ENCODE assay signal across 9 mouse cellular contexts in the genomic region with DNA sequence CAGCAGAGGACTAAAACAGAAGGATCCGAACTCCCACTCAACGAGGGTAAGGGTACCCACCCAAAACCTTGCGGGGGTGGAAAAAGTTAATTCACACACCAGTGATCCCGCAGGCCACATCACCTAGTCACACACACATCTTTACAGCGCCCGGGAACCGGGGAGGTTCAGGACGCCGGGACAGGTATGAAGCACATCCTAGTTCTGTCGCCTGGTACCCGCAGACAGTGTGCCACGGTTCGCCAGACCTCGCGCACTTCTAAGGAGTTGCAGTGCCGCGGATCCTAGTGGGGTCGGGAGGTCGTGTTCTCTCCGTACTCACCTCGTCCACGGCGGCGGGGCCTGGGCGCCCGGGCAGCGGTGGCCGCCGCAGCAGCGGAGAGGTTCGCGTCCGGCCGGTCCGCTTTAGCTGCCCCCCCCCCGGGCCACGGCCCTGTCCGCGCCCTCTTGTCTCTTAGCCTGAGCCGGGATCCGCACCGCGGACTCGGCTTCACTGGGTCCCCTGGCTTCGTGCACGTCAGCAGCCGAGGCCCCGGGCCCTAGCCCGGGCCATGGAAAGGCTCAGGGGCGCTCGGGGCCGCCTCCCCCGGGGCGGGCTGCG. TPM values are rescaled to one million over a fixed set of nuclear protein-coding genes. Genes with fewer than 3 reads are reported as not detected.
DNase-seq lines count a peak whose midpoint lies in the region; ATAC-seq lines count a peak whose summit lies in the region.
"Had no signal": no experiment of that assay in that cellular context is flagged by ENCODE, and none has a peak within 500 bp of the region (broad histone marks: within the 10 kb centered on the region; RNA-seq: fewer than 3 reads in every experiment).

No protein-coding gene starts in this region.

- H3K27ac ChIP-seq in lung, embryonic 15.5 days, result peak overlapping the region; percentile 89
- peak overlapping the region; percentile 95 for H3K27ac ChIP-seq in hindbrain, embryonic 10.5 days
- peak overlapping the region; percentile 90 for H3K27ac ChIP-seq in midbrain, embryonic 12.5 days (replicated peaks)

- peak overlapping the region; percentile 68 for H3K4me2 ChIP-seq in lung, embryonic 15.5 days
- peak overlapping the region; percentile 94 for H3K4me2 ChIP-seq in midbrain, embryonic 12.5 days (replicated peaks)

- H3K4me1 ChIP-seq in lung, embryonic 15.5 days, result peaks cover 65% of the 10 kb centered on the region
- peaks cover 80% of the 10 kb centered on the region for H3K4me1 ChIP-seq in hindbrain, embryonic 10.5 days (replicated peaks)
- peaks cover 57% of the 10 kb centered on the region for H3K4me1 ChIP-seq in midbrain, embryonic 12.5 days

- peak overlapping the region; percentile 68 for H3K9ac ChIP-seq in lung, embryonic 15.5 days
- peak overlapping the region; percentile 94 for H3K9ac ChIP-seq in midbrain, embryonic 12.5 days (replicated peaks)

- WGBS in lung, embryonic 15.5 days, result under 1% methylated on average over 52 of the region's 55 CpGs
- WGBS in hindbrain, embryonic 10.5 days, result under 1% methylated on average over 54 of the region's 55 CpGs
- under 1% methylated on average over 55 of the region's 55 CpGs for WGBS in midbrain, embryonic 12.5 days

- DNase-seq in lung, adult 18-20 months, result no peak
- peak; percentile 49 for DNase-seq in embryo, embryonic 9.5 days (ENCODE audit: extremely low spot score)
- peak; percentile 46 for DNase-seq in hindbrain, embryonic 10.5 days (ENCODE audit: low spot score)
- DNase-seq in adrenal gland, adult 8-10 months, result no peak
- DNase-seq in spleen, adult 12 weeks (ENCODE audit: low spot score), result no peak

- no peaks in the 10 kb centered on the region for H3K27me3 ChIP-seq in lung, embryonic 15.5 days
- H3K27me3 ChIP-seq in hindbrain, embryonic 10.5 days (ENCODE audit: insufficient read depth, poor library complexity, severe bottlenecking), result peaks cover 83% of the 10 kb centered on the region
- H3K27me3 ChIP-seq in midbrain, embryonic 12.5 days, result peaks cover 41% of the 10 kb centered on the region

- H3K36me3 ChIP-seq in lung, embryonic 15.5 days, result no peaks in the 10 kb centered on the region
- peaks cover 18% of the 10 kb centered on the region for H3K36me3 ChIP-seq in hindbrain, embryonic 10.5 days
- H3K36me3 ChIP-seq in midbrain, embryonic 12.5 days, result peaks cover 11% of the 10 kb centered on the region; the same call in 1 of the 2 replicates

- H3K4me3 ChIP-seq in lung, embryonic 15.5 days, result peak overlapping the region; percentile 51
- peak overlapping the region; percentile 83 for H3K4me3 ChIP-seq in hindbrain, embryonic 10.5 days
- peak overlapping the region; percentile 85 for H3K4me3 ChIP-seq in midbrain, embryonic 12.5 days

- ATAC-seq in lung, embryonic 15.5 days (ENCODE audit: borderline replicate concordance, extremely low read depth, low FRiP score, low TSS enrichment), result no peak
- peak; percentile 9; the same call in 1 of the 2 replicates for ATAC-seq in midbrain, embryonic 12.5 days (ENCODE audit: low FRiP score, low read depth)
- ATAC-seq in frontal cortex, adult (ENCODE audit: low TSS enrichment), result no peak

- no peaks in the 10 kb centered on the region for H3K9me3 ChIP-seq in lung, embryonic 15.5 days
- H3K9me3 ChIP-seq in hindbrain, embryonic 10.5 days, result no peaks in the 10 kb centered on the region
- no peaks in the 10 kb centered on the region for H3K9me3 ChIP-seq in midbrain, embryonic 12.5 days

RNA-seq across cellular contexts. Expression of a gene that starts 1.1 kb away (rescaled TPM):
- polyA plus RNA-seq in lung, embryonic 15.5 days (2015; fragmentation: Nextera tagmentation; extraction: Ambion mirVana), result 12.3 and 13.7 TPM in 2 replicates
- polyA plus RNA-seq in hindbrain, embryonic 10.5 days (2016; fragmentation: Nextera tagmentation; extraction: Ambion mirVana), result 14.5 and 16.4 TPM in 2 replicates
- polyA plus RNA-seq in midbrain, embryonic 12.5 days (2016; fragmentation: Nextera tagmentation; extraction: Ambion mirVana), result 30.6 and 33.7 TPM in 2 replicates
- 10 to 100 TPM; 25.0 to 41.2 (median 29.8) TPM for total RNA-seq in adrenal gland, adult 8-10 months (2022)

RNA-seq across cellular contexts. Expression of a gene that starts 29.7 kb away (rescaled TPM):
- polyA plus RNA-seq in lung, embryonic 15.5 days (2015; fragmentation: Nextera tagmentation; extraction: Ambion mirVana), result 0.54 and 0.93 TPM in 2 replicates
- 2.6 and 3.1 TPM in 2 replicates for polyA plus RNA-seq in hindbrain, embryonic 10.5 days (2016; fragmentation: Nextera tagmentation; extraction: Ambion mirVana)
- polyA plus RNA-seq in midbrain, embryonic 12.5 days (2016; fragmentation: Nextera tagmentation; extraction: Ambion mirVana), result 1.9 and 2.7 TPM in 2 replicates
- total RNA-seq in adrenal gland, adult 8-10 months (2022), result under 1 TPM in 1 of 4 experiments, not detected in 3; 0.74 TPM
- total RNA-seq: common myeloid progenitor, adult 5-6 weeks had no signal

RNA-seq across cellular contexts. Expression of a gene that starts 39.9 kb away (rescaled TPM):
- 3.9 and 4.1 TPM in 2 replicates for polyA plus RNA-seq in lung, embryonic 15.5 days (2015; fragmentation: Nextera tagmentation; extraction: Ambion mirVana)
- polyA plus RNA-seq in hindbrain, embryonic 10.5 days (2016; fragmentation: Nextera tagmentation; extraction: Ambion mirVana), result 6.4 and 7.2 TPM in 2 replicates
- 13.9 and 14.8 TPM in 2 replicates for polyA plus RNA-seq in midbrain, embryonic 12.5 days (2016; fragmentation: Nextera tagmentation; extraction: Ambion mirVana)
- total RNA-seq in adrenal gland, adult 8-10 months (2022), result 1 to 10 TPM in 1 of 4 experiments, under 1 TPM in 3; 0.31 to 2.2 (median 0.74) TPM
- total RNA-seq: common myeloid progenitor, adult 5-6 weeks had no signal

Comparison
In these comparisons a context has a peak if more than half of its experiments do, and no peak if none do; other contexts are left out.
1. DNase-seq: peak in embryo, embryonic 9.5 days (single experiment) and hindbrain, embryonic 10.5 days (single experiment); none in lung, adult 18-20 months (0 of 2), adrenal gland, adult 8-10 months (single experiment) and spleen, adult 12 weeks (single experiment).
2. Peak in every context shown above with its lines, with median percentiles within 50 percentile points of each other: H3K27ac ChIP-seq and H3K4me3 ChIP-seq.